Mouse (Mus musculus) B cell, adult (primary cell): ENCODE data around the gene Vmn1r131. TPM values are rescaled to one million over a fixed set of nuclear protein-coding genes. Genes with fewer than 3 reads are reported as not detected.

ENCODE experiments used
- total RNA-seq: library from RNA; stranded (reverse); gene quantifications from 4 replicates; pipeline ENCODE4 v1.2.4, GENCODE M21; 2023; ENCODE audit not compliant: inconsistent age

Vmn1r131 gene
- total RNA-seq: not detected in 4 replicates

DNA sequence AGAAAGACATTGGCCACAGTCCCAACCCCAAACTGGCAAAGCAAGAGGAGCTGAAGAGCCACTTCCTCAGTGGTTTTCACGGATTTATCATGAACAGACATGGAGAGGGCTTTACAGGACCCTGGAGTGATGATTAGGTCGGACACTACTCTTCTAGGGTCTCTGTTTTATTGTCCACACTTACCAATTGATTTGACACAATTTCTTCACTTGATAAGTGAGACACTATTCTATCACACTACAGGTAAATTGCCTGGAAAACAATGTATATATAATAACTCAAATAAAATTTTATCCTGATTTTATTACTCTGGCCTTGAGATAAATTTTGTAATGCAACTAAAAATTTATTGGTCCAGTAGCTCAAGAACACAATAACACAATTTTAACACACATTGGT, at the start of gene Vmn1r131:
Vmn1r131 (minus strand) TSS at position 101 of the 400 bp plus-strand sequence.

GRCm38 (mm10) chr7:21511480-21511879, 34.4 kb downstream of the Vmn1r131 start, which contains the start of gene Vmn1r130:
Gene Vmn1r130, plus strand, starts transcription at chr7:21511780.

Other genes starting within 250 kb of the Vmn1r131 start
- gene Vmn1r126, start 244.6 kb downstream of the Vmn1r131 start, total RNA-seq: not detected in 4 replicates
- not detected in 4 replicates for gene Vmn1r127, start 226.2 kb downstream of the Vmn1r131 start, total RNA-seq
- gene Vmn1r128, start 196.7 kb downstream of the Vmn1r131 start, total RNA-seq: not detected in 4 replicates
- gene Vmn1r129, start 184.8 kb downstream of the Vmn1r131 start, total RNA-seq: not detected in 4 replicates
- gene Gm6882, start 113.3 kb downstream of the Vmn1r131 start, total RNA-seq: not detected in 4 replicates
- not detected in 4 replicates for gene Vmn1r130, start 34.3 kb downstream of the Vmn1r131 start, total RNA-seq
- not detected in 4 replicates for gene Vmn1r132, start 68.0 kb upstream of the Vmn1r131 start, total RNA-seq
- gene Gm4175, start 215.4 kb upstream of the Vmn1r131 start, total RNA-seq: not detected in 4 replicates